Mouse (Mus musculus) stomach, postnatal 0 days (tissue): ENCODE results near the gene Myh6.

Experiments used
- CTCF ChIP-seq: IDR thresholded peaks from 2 replicates; pipeline ENCODE4 v1.5.1; 2016; ENCODE audit warnings: antibody characterized with exemption, low read depth, mild to moderate bottlenecking, moderate library complexity
- EP300 ChIP-seq: optimal IDR thresholded peaks from 2 replicates; pipeline ENCODE3; 2016; ENCODE audit warnings: antibody characterized with exemption

GRCm38 (mm10) chr14:55006541-55006940 is 39.8 kb upstream of the Myh6 start:
- TF ChIP-seq CTCF (no peak), EP300 (no peak)
